ENCODE assay signal across 25 mouse cellular contexts in the genomic region with DNA sequence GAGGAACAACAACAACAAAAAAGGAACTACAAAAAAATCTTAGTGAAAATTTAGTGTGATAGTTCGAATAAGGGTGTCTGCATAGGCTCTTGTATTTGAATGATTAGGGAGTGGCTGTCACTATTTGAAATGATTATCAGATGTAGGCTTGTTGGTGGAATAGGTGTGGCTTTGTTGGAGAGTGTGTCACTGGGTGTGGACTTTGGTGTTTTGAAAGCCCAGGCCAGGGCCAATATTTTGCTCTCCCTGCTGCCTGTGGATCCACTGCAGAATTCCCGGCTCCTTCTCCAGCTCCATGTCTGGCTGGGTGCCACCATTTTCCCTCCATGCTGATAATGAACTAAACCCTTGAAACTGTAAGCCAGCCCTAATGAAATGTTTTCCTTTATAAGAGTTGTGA. TPM values are rescaled to one million over a fixed set of nuclear protein-coding genes. Genes with fewer than 3 reads are reported as not detected.
A peak's percentile ranks its signal among the peaks of the same experiment; 100 is the strongest.
DNase-seq lines count a peak whose midpoint lies in the region; ATAC-seq lines count a peak whose summit lies in the region.
"Had no signal": no experiment of that assay in that cellular context is flagged by ENCODE, and none has a peak within 500 bp of the region (broad histone marks: within the 10 kb centered on the region; RNA-seq: fewer than 3 reads in every experiment).

No protein-coding gene starts in this region.

- intact Hi-C loops in gastrocnemius, postnatal 14 days (cut with DNase I; ENCODE audit: low total_unique reads): no loop called here

- ATAC-seq in liver, embryonic 13.5 days (ENCODE audit: low read depth): no peak
- no peak for ATAC-seq in liver, embryonic 12.5 days
- ATAC-seq in stomach, embryonic 15.5 days (ENCODE audit: insufficient read depth, low FRiP score, low read depth): peak; percentile 20; the same call in 1 of the 2 replicates
- ATAC-seq: activated CD4-positive, CD25-positive, alpha-beta regulatory T cell, adult 4 months; CD4-positive, CD25-positive, alpha-beta regulatory T cell, adult 4 months; forebrain, embryonic 13.5 days; forebrain, postnatal 0 days; hindbrain, postnatal 0 days; Patski had no signal

- H3K27ac ChIP-seq in liver, embryonic 13.5 days: no peak overlapping the region
- no peak overlapping the region for H3K27ac ChIP-seq in liver, embryonic 12.5 days
- no peak overlapping the region for H3K27ac ChIP-seq in stomach, embryonic 15.5 days
- H3K27ac ChIP-seq: embryonic facial prominence, embryonic 10.5 days; forebrain, embryonic 13.5 days; heart, embryonic 10.5 days; hindbrain, embryonic 13.5 days; hindbrain, postnatal 0 days had no signal

- H3K27me3 ChIP-seq in liver, embryonic 13.5 days: no peaks in the 10 kb centered on the region
- no peaks in the 10 kb centered on the region for H3K27me3 ChIP-seq in liver, embryonic 12.5 days (replicated peaks)
- H3K27me3 ChIP-seq in stomach, embryonic 15.5 days (replicated peaks): no peaks in the 10 kb centered on the region
- H3K27me3 ChIP-seq: forebrain, embryonic 13.5 days; hindbrain, embryonic 13.5 days; Patski had no signal

- peaks cover 6% of the 10 kb centered on the region for H3K4me1 ChIP-seq in liver, embryonic 13.5 days (replicated peaks)
- peaks cover 6% of the 10 kb centered on the region for H3K4me1 ChIP-seq in liver, embryonic 12.5 days
- no peaks in the 10 kb centered on the region for H3K4me1 ChIP-seq in stomach, embryonic 15.5 days
- H3K4me1 ChIP-seq: embryonic facial prominence, embryonic 10.5 days; forebrain, embryonic 13.5 days; heart, embryonic 10.5 days; hindbrain, embryonic 13.5 days had no signal

- no peaks in the 10 kb centered on the region for H3K9me3 ChIP-seq in liver, embryonic 13.5 days (replicated peaks)
- no peaks in the 10 kb centered on the region for H3K9me3 ChIP-seq in liver, embryonic 12.5 days (replicated peaks)
- H3K9me3 ChIP-seq in stomach, embryonic 15.5 days: no peaks in the 10 kb centered on the region
- H3K9me3 ChIP-seq: embryonic facial prominence, embryonic 10.5 days; forebrain, embryonic 13.5 days; G1E; heart, embryonic 10.5 days; hindbrain, embryonic 13.5 days had no signal

- no peak overlapping the region for H3K4me3 ChIP-seq in liver, embryonic 13.5 days (replicated peaks)
- no peak overlapping the region for H3K4me3 ChIP-seq in liver, embryonic 12.5 days
- no peak overlapping the region for H3K4me3 ChIP-seq in stomach, embryonic 15.5 days (replicated peaks)
- H3K4me3 ChIP-seq: embryonic facial prominence, embryonic 10.5 days; forebrain, embryonic 13.5 days; heart, embryonic 10.5 days; hindbrain, embryonic 13.5 days had no signal

- WGBS in liver, embryonic 13.5 days (ENCODE audit: insufficient replicate concordance): 56% methylated on average over 2 of the region's 2 CpGs
- WGBS in liver, embryonic 12.5 days (ENCODE audit: insufficient replicate concordance): 71% methylated on average over 2 of the region's 2 CpGs
- WGBS in stomach, embryonic 15.5 days: 70% methylated on average over 2 of the region's 2 CpGs

- peaks cover 5% of the 10 kb centered on the region; the same call in 1 of the 2 replicates for H3K36me3 ChIP-seq in liver, embryonic 13.5 days
- peaks cover 8% of the 10 kb centered on the region for H3K36me3 ChIP-seq in liver, embryonic 12.5 days
- no peaks in the 10 kb centered on the region for H3K36me3 ChIP-seq in stomach, embryonic 15.5 days
- H3K36me3 ChIP-seq: embryonic facial prominence, embryonic 10.5 days; heart, embryonic 10.5 days; hindbrain, embryonic 13.5 days had no signal

- DNase-seq in gastrocnemius, postnatal 14 days: peak; percentile 9
- DNase-seq in gastrocnemius, postnatal 25 days: no peak
- DNase-seq in liver, embryonic 13.5 days: no peak
- DNase-seq in cerebellum, postnatal 14 days: no peak
- DNase-seq in spleen, adult 18-20 months: no peak
- DNase-seq: adrenal gland, postnatal 14 days; B cell, adult 2 months; cerebellum, adult 11-12 months; cerebellum, adult 9-10 months; cerebellum, postnatal 36 days; forebrain, postnatal 0 days; gastrocnemius, postnatal 36 days; heart, adult 18-20 months; heart, postnatal 10 days had no signal

- 0 out of 2 replicates have a peak overlapping the region, but pooled peaks have one; percentile 24 for H3K9ac ChIP-seq in liver, embryonic 13.5 days
- no peak overlapping the region for H3K9ac ChIP-seq in liver, embryonic 12.5 days
- H3K9ac ChIP-seq in stomach, embryonic 15.5 days: no peak overlapping the region
- H3K9ac ChIP-seq: forebrain, embryonic 13.5 days; forebrain, postnatal 0 days; hindbrain, embryonic 13.5 days had no signal

- H3K4me2 ChIP-seq in liver, embryonic 13.5 days: no peak overlapping the region
- H3K4me2 ChIP-seq in liver, embryonic 12.5 days: no peak overlapping the region
- H3K4me2 ChIP-seq in stomach, embryonic 15.5 days: no peak overlapping the region
- H3K4me2 ChIP-seq: forebrain, embryonic 13.5 days; hindbrain, embryonic 13.5 days had no signal

RNA-seq across cellular contexts. Expression of a gene that starts 26.0 kb away (rescaled TPM):
- 10 to 100 TPM; 12.1 to 14.5 TPM for total RNA-seq in gastrocnemius, postnatal 14 days (2021)
- 10 to 100 TPM; 12.3 to 12.9 TPM for total RNA-seq in gastrocnemius, postnatal 25 days (2021)
- 11.1 and 15.2 TPM in 2 replicates for polyA plus RNA-seq in liver, embryonic 13.5 days (2015; fragmentation: Nextera tagmentation; extraction: Ambion mirVana)
- polyA plus RNA-seq in liver, embryonic 12.5 days (2016; fragmentation: Nextera tagmentation; extraction: Ambion mirVana): 22.3 and 22.7 TPM in 2 replicates
- 21.9 and 23.4 TPM in 2 replicates for polyA plus RNA-seq in stomach, embryonic 15.5 days (2015; fragmentation: Nextera tagmentation; extraction: Ambion mirVana)

RNA-seq across cellular contexts. Expression of a gene that starts 40.2 kb away (rescaled TPM):
- 1 to 10 TPM; 2.2 to 2.3 TPM for total RNA-seq in gastrocnemius, postnatal 14 days (2021)
- 1 to 10 TPM; 1.6 to 1.7 TPM for total RNA-seq in gastrocnemius, postnatal 25 days (2021)
- 7.9 and 8.3 TPM in 2 replicates for polyA plus RNA-seq in liver, embryonic 13.5 days (2015; fragmentation: Nextera tagmentation; extraction: Ambion mirVana)
- polyA plus RNA-seq in liver, embryonic 12.5 days (2016; fragmentation: Nextera tagmentation; extraction: Ambion mirVana): 9.8 and 10.7 TPM in 2 replicates
- 10.8 and 16.8 TPM in 2 replicates for polyA plus RNA-seq in stomach, embryonic 15.5 days (2015; fragmentation: Nextera tagmentation; extraction: Ambion mirVana)
